Mouse (Mus musculus): ENCODE data around the gene Reln.

Gene Reln

DNA sequence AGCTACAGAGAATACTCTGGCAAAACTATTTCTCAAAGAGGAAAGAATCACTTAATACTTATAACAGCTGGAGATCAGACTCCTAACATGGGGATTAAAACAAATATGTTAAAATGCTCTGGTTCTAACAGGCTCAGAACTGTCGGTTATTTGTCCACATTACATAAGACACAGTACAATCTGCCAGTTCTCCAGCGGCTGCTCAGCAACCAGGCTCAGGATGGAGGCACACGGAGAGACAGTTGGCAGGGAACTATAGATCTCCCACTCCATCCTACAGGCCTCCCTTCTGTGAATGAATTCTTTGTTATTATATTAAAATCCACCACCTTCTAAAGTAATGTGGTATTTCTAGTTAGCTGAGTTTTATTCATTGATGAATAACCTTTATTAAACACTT is 37.4 kb downstream of the Reln start:
- no peak for DNase-seq

DNA sequence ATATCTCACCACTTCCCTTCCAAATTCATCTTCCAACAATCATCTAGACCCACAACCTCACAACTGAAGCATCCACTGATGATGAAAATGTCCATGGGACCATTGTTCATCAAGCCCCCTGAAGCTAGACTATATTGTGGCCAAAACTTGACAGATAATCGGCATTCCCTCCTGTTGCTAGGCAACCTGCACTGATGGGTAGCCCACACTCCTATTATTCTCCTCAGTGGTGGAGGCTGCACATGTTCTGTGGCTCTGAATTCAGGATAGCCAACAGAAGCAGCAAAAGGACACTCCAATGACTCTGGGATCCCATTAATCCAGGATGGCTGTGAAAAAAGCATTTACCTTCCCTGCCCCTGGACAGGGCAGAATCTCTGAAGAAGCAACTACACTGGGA is 40.8 kb downstream of the Reln start:
- no peak for DNase-seq

DNA sequence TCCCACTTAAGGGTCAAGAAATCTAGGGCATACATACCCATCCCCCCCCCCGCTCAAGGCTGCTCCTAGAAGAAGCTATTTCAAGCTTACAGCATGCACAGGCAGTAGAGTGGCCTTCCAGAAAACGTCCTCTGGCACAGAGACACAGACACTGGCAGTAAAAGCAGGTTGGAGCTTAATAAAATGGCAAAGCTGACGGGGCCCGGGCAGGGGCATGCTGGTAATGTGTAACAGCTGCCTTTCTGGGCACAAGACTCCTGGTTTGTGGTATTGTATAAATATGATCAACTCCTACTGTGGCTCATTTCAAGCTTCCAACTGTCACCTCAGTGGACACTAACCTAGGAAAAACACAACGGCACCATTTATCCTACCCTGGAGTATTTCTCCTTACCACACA is 42.2 kb downstream of the Reln start:
- DNase-seq, result no peak

DNA sequence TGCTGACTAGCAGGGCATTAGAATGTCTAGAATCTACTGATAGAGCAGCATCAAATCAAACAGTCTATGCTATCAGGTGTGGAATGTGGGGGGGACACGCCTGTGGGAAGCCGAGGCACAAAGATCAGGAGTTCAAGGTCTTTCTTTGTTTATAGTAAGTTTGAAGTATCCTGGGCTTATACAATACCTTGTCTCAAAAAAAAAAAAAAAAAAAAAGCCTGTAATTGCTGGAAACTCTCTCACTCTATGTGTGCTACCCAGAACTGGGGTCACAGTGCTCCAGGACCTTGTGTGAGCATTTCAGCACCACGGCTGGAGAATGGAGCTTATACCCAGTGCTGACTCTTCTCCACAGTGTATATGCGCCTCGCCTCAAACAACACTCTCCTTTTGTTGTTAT is 43.7 kb downstream of the Reln start:
- no peak for DNase-seq

DNA sequence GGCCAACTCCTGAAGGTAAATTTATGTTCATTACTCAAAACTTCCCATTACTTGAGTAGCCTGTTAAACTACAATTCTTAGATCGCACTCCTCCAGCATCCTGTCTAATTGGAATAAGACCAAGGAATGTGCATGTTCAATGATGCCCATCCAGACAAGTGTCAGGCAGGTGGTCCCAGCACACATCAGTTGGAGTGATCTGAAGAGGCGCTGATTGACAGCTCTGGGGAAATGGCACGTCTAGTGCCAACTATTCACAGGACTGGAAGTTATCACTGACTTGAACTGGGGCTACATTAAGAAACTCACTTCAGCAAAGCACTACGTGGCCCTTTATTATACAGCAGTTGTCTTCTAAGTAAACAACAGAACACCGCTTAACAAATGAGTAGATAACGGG is 44.5 kb downstream of the Reln start:
- DNase-seq, result no peak

DNA sequence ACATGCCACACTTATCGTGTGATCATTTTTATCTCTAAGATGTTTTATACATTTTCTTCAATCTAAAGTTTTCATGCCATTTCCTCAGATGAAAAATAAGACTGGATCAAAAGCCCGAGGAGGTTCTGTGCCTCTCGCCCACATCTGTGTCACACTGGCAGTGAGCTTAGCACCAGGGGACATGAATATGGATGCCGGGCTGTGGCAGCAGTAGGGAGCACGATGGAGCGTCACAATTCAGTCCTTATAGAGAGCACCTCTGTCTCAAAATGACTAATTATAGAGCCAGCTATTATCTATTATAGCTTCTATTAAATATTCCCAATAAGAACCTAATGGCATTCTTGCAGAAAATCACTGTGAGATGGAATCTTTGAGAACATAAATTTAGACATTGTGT is 49.3 kb downstream of the Reln start:
- no peak for DNase-seq

DNA sequence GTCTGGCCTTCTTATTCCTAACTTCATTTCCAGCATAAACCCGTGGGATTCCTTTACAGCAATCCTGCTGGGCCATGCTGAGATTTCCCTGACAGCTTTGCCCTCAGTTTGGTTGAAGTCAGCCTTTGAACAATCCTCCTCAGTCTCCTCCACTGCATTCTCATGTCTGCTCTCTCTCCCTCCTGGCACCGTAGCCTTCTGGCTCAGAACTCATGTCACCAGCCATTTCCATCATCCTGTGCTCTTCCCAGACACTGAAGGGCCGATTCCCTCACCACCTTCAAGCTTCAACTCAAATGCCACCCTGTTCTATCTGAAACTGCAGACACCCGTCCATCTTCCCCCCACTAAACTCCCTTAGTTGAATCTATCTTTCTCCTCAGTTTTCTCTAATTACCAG is 53.1 kb downstream of the Reln start:
- no peak for DNase-seq

DNA sequence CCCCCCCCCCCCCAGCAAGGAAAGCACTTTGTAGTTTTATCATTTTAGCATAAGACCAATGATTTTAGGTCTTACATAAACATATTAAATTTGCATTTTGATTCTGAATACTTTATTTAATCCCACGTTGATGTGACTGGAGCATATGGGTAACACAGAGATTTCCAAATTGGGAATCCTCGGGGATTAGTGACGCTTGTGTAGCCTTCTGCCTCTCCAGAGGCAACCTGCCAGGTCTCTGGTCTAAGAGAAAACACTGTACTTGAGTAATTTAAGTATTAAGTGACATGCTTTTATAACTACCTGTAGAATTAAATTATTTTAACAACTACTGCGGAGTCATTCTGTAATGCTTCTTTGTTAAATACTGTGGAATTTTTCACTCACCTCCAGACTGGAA is 59.1 kb downstream of the Reln start:
- no peak for DNase-seq

DNA sequence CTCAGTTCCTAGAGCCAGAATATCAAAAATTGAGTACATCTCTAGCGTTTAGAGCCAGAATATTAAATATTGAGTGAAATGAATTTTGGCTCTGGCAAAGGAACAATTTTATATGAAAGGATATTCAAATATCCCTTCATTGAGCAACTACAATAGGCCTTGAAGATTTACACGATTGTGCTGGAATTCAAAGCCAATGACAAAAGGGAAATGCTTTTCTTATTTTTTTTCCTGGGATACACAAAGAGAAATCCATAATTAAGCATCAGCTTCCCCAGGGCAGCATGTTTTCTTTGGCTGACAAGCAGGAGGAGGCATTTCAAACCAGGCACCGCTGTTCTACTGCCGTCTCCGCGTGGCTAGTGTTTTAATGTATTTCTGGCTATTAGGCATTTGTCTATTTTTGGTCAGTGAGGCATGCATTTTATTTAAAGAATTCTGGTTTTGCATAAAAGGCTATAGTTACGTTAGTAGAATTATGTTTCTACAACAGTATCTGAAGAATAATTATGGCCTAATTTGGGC is 62.3 kb downstream of the Reln start:
- DNase-seq, result no peak

DNA sequence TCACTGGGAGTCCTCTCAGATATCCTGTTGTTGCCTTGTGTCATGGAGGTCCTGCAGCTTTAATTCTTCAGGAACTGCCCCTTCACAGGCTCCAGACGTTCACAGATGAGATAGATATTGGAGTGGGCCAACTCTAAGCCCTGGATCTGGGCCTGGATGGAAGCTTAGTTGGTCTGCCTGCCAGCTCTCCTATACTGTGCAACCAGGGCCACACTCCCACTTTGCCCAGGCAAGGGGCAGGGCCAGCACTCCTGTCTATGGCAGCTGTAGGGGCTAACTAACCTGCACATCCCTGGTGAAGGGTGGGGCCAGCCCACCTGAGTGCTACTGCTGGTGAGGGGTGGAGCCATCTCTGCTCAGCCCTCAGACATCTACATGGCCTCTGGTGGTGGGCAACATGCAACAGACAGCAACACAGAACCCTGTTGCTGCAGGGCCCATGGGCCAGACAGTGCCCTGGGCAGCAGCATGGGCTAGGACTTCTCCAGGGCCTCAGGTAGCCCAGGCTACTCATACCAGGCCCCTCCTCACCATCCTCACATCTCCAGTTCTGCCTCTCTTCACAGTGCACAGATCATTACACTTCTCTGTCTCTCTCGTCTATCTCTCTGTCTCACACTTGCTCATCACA is 63.9 kb downstream of the Reln start:
- no peak for DNase-seq

DNA sequence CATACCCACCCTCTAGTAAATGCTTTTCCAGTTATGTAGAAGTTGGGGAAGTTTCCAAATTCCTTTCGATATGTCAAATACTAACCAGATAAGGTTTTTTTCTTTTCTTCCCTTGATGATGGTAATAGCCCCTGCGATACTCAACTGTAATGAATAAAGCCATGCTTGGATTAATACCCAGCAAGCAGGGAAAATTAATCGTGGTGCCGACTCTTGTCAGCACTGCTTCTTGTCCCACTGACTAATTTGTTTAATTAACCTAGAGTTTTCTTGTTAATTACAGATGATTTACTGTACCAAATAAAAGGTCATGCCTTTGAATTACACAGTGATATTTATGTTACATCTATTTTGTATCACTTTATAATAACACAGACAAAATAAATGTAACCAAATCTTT is 65.3 kb downstream of the Reln start:
- DNase-seq, result no peak

DNA sequence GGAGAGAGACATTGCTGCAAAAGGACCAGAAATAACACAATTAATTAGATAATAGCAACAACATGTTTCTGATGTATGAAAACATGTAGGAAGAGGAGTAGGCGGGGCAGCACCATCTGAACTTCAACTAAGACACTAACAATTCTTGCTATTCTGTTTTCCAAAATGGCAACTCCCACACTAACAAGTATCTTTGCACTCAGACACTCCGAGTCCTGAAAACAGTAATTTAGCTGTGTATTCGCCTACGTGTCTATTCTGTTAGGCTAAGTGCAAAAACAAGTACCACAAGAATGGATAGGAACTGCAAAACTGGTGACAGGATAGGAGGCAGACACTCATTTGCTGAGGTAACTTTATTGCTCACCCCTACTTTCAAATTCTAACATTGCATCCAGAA is 70.4 kb downstream of the Reln start:
- DNase-seq, result no peak

DNA sequence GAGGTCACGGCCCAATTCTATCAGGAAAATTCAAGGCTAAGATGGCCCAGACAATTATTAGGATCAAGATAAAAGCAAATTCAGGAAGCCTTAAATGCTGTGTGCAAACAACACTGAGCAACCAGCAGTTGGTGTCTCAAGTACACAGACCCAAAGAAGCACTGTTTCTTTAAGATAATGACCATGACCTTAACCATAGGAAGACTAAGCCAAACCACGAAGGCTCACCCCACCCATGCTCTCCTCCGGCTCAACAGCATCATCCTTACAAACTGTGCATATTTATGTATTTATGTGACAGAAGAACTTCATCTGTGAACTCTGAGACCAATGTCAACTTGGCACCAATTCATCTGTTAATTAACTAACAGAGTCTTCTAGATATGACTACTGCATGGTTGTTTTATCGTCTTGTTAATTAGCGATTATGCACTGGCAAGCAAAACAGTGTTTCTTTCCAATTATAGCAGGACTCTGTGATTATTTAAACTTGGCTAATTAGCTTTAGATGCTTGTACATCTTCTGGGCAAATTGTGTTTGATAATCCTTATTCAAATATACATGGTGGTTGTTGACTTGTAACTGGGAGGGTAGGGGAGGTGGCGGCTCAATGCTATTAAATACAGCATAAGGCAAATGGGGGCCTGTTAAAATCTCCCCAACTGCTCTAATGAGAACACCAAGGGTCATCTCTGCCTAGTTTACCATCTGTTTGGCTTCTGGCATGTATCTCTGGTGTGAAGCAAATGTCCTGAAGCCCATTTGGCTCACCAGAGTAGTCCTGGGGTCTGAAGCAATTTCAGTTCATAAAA is 77.8 kb downstream of the Reln start:
- DNase-seq, result no peak

DNA sequence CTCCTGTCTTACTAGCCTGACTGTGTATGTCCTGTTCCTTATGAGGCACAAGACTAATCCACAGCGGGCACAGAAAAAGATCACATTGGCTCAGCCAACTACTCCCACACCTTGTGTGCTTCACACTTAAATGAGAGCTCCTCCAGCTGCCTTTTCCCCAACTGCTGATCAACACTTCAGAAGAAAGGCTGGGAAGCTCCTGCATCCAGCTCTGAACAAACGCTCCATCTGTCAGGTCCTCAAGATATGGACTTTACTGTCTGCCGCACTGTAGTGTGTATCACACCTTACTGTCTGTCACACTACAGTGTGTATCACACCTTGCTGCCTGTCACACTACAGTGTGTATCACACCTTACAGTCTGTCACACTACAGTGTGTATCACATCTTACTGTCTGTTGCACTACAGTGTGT is 82.1 kb downstream of the Reln start:
- no peak for DNase-seq

DNA sequence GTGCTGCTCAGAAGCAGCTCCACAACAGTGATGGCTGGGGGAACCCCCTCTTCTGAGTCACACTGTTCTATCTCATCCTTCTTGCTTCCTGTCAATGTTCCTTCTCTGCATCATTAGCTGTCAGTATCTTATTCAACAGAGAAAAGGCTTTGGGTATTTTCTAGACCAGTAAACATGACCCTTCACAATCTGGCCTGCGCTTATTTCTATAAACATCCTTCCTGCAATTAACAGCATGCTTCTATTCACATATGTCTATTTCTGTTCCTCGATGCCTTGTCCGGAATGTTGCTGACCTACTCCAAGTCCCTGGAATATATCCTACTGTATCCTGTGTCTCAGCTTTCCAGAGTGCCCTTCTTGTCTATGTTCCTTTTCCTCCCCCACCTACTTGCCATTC is 89.2 kb downstream of the Reln start:
- DNase-seq, result no peak

DNA sequence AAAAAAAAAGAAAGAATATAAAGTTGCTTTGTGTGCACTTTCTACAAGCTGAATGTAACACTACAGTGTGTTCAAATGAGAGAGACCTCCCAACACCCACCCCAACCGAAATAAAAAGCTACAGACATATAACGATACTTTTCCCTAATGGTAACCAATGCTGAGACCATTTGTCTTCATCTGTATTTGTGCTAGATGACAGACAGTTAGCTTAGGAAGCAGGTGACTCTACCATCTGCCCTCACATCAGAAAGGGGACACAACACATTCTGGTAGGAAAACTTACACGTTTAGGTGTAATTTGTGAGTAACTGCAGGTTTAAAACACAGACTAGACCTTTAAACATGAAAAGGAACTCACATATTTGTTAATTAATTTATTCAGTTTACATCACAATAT is 90.6 kb downstream of the Reln start:
- no peak for DNase-seq

DNA sequence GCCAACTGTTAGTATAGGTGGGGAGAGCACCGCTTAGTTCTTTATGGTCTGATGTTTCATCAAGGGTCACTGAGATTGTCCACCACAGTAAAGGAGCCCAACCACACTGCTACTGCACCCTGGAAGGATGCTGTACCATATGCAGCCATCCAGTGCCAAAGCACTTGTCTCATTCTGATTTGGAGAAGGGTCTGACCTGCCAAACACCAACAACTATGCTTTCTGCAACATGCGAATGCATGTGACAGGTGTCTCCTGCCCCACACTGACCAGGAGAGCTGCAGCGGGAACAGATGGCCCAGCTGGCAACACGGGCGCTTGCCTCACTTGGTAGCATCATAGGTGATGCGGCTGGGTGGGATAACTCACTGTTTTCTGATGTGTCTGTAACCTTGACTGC is 91.2 kb downstream of the Reln start:
- no peak for DNase-seq

DNA sequence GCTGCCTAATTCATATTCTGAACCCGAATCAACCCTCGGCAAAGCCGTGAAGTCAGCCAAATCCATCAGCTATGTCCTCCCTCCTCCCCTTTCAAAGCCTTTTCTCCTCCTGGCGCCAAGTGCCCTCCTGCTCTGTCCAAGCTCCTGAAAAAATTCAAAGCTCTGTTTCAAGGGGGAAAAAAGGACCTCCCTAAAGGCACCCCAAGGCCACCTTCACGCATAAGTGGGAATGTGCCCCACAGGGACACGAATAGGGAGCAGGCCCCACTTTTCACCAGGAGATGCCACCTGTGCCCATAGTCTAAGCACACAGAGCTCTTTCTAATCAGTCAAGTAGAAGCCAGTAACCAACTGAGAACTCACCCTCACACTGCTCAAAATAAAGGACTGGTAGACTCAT is 96.7 kb downstream of the Reln start:
- no peak for DNase-seq

DNA sequence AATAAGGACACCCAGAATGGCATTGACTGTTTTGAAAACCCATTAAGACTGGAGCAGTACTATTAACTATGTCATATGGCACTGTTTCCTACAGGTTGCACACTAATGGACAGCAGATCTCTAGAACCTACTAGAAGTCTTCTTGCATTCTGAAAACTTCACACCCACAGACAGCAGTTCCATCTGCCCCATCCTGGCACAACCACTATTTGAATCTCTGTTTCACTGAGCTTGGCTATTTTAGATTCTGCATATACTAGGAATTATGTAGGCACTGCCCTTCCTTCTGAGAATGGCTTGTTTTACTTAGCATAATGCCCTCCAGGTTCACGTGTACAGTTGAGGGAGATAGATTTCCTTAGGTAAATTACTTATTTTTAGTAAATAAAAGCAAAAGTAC is 99.4 kb downstream of the Reln start:
- DNase-seq, result no peak

DNA sequence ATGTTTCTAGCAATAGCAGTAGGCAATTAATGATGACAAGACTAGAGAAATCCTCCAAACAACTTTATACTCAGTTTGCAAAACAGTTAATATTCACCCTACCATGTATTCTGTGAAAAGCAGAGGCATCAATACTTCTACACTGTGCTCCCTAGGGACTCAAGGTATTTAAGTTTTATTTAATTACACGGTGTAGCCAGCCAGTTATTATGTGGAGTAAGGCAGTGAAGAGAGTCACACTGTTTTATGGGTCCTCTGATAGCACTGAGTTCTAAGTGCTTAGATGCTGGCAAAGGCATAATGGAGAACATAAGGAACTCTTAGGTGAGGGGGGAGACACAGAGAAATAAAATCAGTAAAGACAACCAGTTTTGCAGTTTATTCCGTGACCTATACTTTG is 101.0 kb downstream of the Reln start:
- no peak for DNase-seq

DNA sequence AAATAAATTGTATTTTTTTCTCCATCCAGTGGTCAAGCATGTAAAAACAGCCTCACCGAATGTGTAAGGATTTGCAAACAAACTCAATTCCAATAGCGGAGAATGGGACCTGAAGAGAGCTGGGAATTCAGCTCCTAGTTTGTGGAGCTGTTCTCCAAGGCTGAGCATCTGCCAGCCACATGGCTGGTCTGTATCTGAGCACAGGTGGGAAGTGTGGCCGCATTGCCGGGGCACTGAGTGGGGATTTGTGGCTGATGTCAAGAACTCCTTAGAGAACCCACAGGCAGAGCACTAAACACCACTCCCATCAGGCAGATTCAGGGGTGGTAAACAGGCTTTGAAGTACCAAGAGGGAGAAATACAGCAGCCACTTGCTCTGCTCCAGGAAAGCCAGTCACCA is 102.9 kb downstream of the Reln start:
- no peak for DNase-seq

DNA sequence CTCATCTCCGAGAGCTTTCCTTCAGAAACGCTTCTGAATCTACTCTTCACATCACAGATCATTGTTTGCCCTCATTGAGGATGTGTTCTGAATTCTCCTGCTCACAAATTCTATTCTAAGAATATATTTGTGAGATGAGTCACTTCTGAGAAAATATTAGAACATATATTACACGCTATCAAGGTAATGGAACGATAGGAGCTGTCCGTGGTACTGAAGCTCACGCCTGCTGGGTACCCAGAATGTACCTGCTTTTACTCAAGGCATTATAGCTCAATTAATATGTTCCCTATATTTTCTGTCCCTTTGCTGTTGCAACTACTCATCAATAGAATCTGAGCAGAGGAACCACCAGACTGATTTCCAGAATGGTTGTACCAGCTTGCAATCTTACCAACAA is 107.7 kb downstream of the Reln start:
- no peak for DNase-seq

DNA sequence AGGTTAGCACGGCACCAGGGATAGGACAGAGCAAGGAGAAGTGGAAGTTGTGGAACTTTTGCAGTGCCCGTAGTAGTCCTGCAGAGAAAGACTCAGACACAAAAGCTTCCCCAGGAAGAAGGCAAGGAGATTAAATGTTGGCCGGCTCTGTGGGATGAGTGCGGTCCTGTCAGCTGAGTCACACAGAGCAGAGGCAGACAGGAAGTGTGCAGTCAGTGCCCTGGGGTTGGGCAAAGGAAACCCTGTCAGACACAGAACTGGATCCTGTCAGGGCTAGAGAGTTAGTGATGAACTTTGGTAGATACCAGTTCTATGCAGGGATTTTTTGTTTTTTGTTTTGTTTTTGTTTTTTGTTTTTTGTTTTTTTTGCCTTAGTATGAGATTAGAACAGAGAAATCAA is 120.0 kb downstream of the Reln start:
- DNase-seq, result no peak

DNA sequence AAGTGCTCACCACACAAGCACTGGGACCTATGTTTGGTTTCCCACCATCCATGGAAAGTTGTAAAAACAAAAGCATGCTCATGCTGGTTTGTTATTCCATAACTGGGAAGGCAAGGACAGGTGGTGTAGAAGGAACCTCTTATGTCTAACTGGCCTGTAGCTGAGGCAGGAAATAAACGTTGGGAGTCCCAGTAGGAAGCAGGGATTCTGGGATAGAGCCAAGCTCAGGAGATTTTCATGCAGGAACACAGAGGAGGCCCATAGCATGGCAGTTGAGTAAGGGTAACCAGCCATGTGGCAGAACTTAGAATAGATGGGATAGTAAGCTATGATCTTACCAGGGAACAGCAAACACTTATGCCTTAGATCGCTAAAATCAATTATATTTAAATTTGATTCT is 120.6 kb downstream of the Reln start:
- DNase-seq, result no peak
